Mouse (Mus musculus) activated CD4-positive, CD25-positive, alpha-beta regulatory T cell, adult 9 weeks (primary cell): ENCODE results near the gene Hsd3b7. TPM values are rescaled to one million over a fixed set of nuclear protein-coding genes. Genes with fewer than 3 reads are reported as not detected.

ENCODE experiments used
- polyA plus RNA-seq: library from polyadenylated mRNA; unstranded; fragments of 100-300 nt; shearing (Covaris generic); gene quantifications from one replicate; pipeline ENCODE4 v1.2.1, GENCODE M21; 2017

Gene Hsd3b7
- 4.9 TPM for polyA plus RNA-seq

DNA sequence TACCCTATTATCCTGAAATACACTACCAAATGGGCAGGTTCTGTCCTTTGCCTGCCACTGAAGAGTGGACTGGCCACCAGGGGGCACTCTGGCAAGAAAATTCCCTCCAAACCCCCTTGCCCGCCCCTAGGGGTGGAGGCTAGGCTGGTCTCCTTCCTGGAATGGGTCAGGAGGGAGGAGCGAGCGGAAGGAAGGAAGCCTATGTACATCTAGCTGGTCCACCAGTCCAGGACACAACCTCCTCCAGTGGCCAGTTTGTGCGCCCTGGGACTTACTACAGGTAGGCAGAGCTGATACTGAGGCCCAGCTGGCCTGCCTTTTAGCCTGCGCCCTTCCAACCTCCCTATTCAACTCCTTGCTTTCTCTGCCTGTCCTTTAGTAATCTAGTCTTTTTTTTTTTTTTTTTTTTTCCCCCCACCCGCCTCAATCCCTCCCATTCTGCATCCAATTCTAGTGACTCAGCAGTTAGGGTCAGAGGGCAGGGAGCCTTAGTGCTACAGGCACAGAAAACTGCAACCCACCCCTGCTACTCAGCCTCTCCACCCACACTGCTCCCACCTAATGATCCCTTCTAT, at the start of gene Hsd3b7:
Gene Hsd3b7, plus strand, starts transcription at position 170 of the 575 bp plus-strand sequence.

DNA sequence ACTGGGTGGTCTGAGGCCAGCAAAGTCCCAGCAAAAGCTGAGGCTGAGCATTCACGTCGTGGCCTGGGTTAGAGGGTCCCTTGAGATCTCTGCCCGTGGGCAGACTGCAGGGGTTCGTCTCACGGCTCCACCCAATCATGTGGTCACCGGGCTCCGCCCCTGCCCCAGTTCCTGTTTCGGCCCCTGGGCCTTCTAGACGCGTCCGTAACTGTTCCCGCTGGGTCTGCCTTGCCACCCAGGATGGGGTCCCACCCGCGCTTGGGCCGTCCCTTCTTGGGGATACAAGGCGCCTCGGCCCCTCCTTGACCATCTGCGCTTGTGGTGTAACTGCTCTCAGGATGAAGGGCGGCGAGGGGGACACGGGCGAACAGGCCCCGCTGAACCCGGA, 30.8 kb upstream of the Hsd3b7 start, which contains the start of gene Orai3:
Gene Orai3, plus strand, starts transcription at position 165 of the 388 bp plus-strand sequence.

GRCm38 (mm10) chr7:127776426-127776825, 24.0 kb upstream of the Hsd3b7 start, which contains the start of gene Setd1a:
Gene Setd1a (plus strand): TSS chr7:127776670.

GRCm38 (mm10) chr7:127785308-127785707, 15.1 kb upstream of the Hsd3b7 start, which contains the start of gene Gm49388:
Gene Gm49388 (plus strand): TSS chr7:127785608.

GRCm38 (mm10) chr7:127824176-127824871, 23.9 kb downstream of the Hsd3b7 start, which contains the start of the genes Stx4a and Stx1b:
Gene Stx4a (plus strand): TSS chr7:127824294.
Gene Stx1b (minus strand): TSS chr7:127824549.

Other genes with a start within 250 kb of the Hsd3b7 start
- gene Tmem265, start 239.2 kb upstream of the Hsd3b7 start, polyA plus RNA-seq: 10.7 TPM
- gene Phkg2, start 227.3 kb upstream of the Hsd3b7 start, polyA plus RNA-seq: 99.1 TPM
- 0.99 TPM for gene Ccdc189, start 212.0 kb upstream of the Hsd3b7 start, polyA plus RNA-seq
- 137 TPM for gene Rnf40, start 211.8 kb upstream of the Hsd3b7 start, polyA plus RNA-seq
- 1.3 TPM for gene Zfp629, start 184.8 kb upstream of the Hsd3b7 start, polyA plus RNA-seq
- gene Bcl7c, start 91.7 kb upstream of the Hsd3b7 start, polyA plus RNA-seq: 20.6 TPM
- gene Ctf1, start 87.9 kb upstream of the Hsd3b7 start, polyA plus RNA-seq: not detected
- gene Ctf2, start 68.4 kb upstream of the Hsd3b7 start, polyA plus RNA-seq: not detected
- 0.89 TPM for gene Fbxl19, start 56.1 kb upstream of the Hsd3b7 start, polyA plus RNA-seq
- gene Orai3, start 30.8 kb upstream of the Hsd3b7 start, polyA plus RNA-seq: 32.8 TPM
- gene Setd1a, start 23.9 kb upstream of the Hsd3b7 start, polyA plus RNA-seq: 1.5 TPM
- not detected for gene Gm49388, start 15.0 kb upstream of the Hsd3b7 start, polyA plus RNA-seq
- 168 TPM for gene Stx4a, start 23.7 kb downstream of the Hsd3b7 start, polyA plus RNA-seq
- not detected for gene Stx1b, start 23.9 kb downstream of the Hsd3b7 start, polyA plus RNA-seq
- 65.1 TPM for gene Zfp646, start 75.6 kb downstream of the Hsd3b7 start, polyA plus RNA-seq
- gene Zfp668, start 76.2 kb downstream of the Hsd3b7 start, polyA plus RNA-seq: 21.6 TPM
- 0.81 TPM for gene Prss53, start 90.4 kb downstream of the Hsd3b7 start, polyA plus RNA-seq
- gene Gm21974, start 94.8 kb downstream of the Hsd3b7 start, polyA plus RNA-seq: not detected
- gene Vkorc1, start 95.0 kb downstream of the Hsd3b7 start, polyA plus RNA-seq: 54.2 TPM
- gene Bckdk, start 103.5 kb downstream of the Hsd3b7 start, polyA plus RNA-seq: 52.5 TPM
- gene Kat8, start 111.9 kb downstream of the Hsd3b7 start, polyA plus RNA-seq: 51.7 TPM
- not detected for gene Prss8, start 129.5 kb downstream of the Hsd3b7 start, polyA plus RNA-seq
- gene Prss36, start 146.1 kb downstream of the Hsd3b7 start, polyA plus RNA-seq: 5.0 TPM
- 135 TPM for gene Fus, start 166.9 kb downstream of the Hsd3b7 start, polyA plus RNA-seq
- gene Pycard, start 193.3 kb downstream of the Hsd3b7 start, polyA plus RNA-seq: 339 TPM
- gene Trim72, start 203.3 kb downstream of the Hsd3b7 start, polyA plus RNA-seq: not detected